Mouse (Mus musculus) hindbrain, embryonic 16.5 days (tissue): ENCODE data around the gene Elf2. TPM values are rescaled to one million over a fixed set of nuclear protein-coding genes. Genes with fewer than 3 reads are reported as not detected.
A peak's percentile ranks its signal among the peaks of the same experiment; 100 is the strongest.

Experiments
- ATAC-seq: fragments of 200-750 bp; cut with Nextera tagmentation; 2 replicates; pipeline ENCODE4 v1.8.0; 2017; ENCODE audit warnings: moderate TSS enrichment, moderate library complexity
- H3K27ac ChIP-seq: fragments of 300-500 bp; sonication (generic); 2 replicates; pipeline ENCODE4 v1.5.1; 2014; ENCODE audit warnings: low read depth, mild to moderate bottlenecking, control low read depth, low read length, moderate library complexity
- H3K27me3 ChIP-seq: fragments of 300-500 bp; sonication (generic); replicated peaks from 2 replicates; pipeline ENCODE4 v1.6.1; 2014; ENCODE audit warnings: low read length; ENCODE audit not compliant: control insufficient read depth, insufficient read depth
- H3K36me3 ChIP-seq: fragments of 300-500 bp; sonication (generic); 2 replicates; pipeline ENCODE4 v1.6.1; 2014; ENCODE audit warnings: mild to moderate bottlenecking, low read length, moderate library complexity, mixed read lengths; ENCODE audit not compliant: control insufficient read depth, insufficient read depth
- H3K4me1 ChIP-seq: fragments of 300-500 bp; sonication (generic); 2 replicates; pipeline ENCODE4 v1.6.1; 2014; ENCODE audit warnings: low read depth, low read length; ENCODE audit not compliant: control insufficient read depth, insufficient read depth
- H3K4me2 ChIP-seq: fragments of 300-500 bp; sonication (generic); 2 replicates; pipeline ENCODE4 v1.6.1; 2014; ENCODE audit warnings: mild to moderate bottlenecking, low read length, control low read depth, moderate library complexity
- H3K4me3 ChIP-seq: fragments of 300-500 bp; sonication (generic); 2 replicates; pipeline ENCODE4 v1.5.1; 2014; ENCODE audit warnings: mild to moderate bottlenecking, low read length, control low read depth, moderate library complexity
- H3K9ac ChIP-seq: fragments of 300-500 bp; sonication (generic); 2 replicates; pipeline ENCODE4 v1.6.1; 2014; ENCODE audit warnings: low read depth, mild to moderate bottlenecking, control low read depth, low read length, moderate library complexity
- H3K9me3 ChIP-seq: fragments of 300-500 bp; sonication (generic); 2 replicates; pipeline ENCODE4 v1.6.1; 2014; ENCODE audit warnings: mild to moderate bottlenecking, low read length, moderate library complexity; ENCODE audit not compliant: control insufficient read depth
- WGBS: fragments of 180-500 bp; shearing (Covaris S2); extraction: QIAGEN DNeasy Blood & Tissue Kit; methylation state at CpG from one replicate; pipeline ENCODE4 v1.1.7; 2014; 5-methylcytosine and 5-hydroxymethylcytosine counted together
- polyA plus RNA-seq: library from polyadenylated mRNA; unstranded; fragments of >200 nt; fragmentation: Nextera tagmentation; extraction: Ambion mirVana; gene quantifications from 2 replicates; pipeline ENCODE4 v1.2.1, GENCODE M21; 2015

The Elf2 gene
- polyA plus RNA-seq, 1 experiment from 2014 or later, result 31.4 TPM

DNA sequence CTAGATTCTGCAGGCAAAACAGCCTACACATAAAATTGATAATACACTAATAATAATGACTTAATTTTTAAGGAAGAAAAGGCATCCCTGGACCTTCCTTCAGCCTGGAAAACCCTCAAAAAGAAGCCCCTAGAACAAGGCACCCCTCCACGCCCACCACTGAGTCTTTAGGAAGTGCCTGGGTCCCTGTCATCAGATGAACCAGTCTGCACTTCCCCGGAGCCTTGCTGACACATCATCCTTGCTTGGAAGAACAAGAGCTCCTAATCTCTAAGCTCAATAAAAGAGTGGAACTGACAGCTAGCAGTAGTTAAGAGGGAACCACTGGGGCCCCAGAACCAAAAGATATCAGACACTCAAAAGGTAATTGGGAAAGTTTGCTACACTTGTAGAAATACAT lies 33.8 kb downstream of the Elf2 start:
- Histone ChIP-seq H3K9me3 (no peaks in the 10 kb centered on the region), H3K4me1 (no peaks in the 10 kb centered on the region; the same call in 1 of the 2 replicates), H3K9ac (no peak overlapping the region), H3K4me2 (no peak overlapping the region), H3K27ac (no peak overlapping the region), H3K36me3 (peaks cover 4% of the 10 kb centered on the region; the same call in 1 of the 2 replicates), H3K4me3 (no peak overlapping the region), H3K27me3 (no peaks in the 10 kb centered on the region)
- no peak for ATAC-seq
- 89% methylated on average over 2 of the region's 2 CpGs for WGBS

GRCm38 (mm10) chr3:51305961-51306360 lies 34.5 kb downstream of the Elf2 start:
- H3K27me3 ChIP-seq, result no peaks in the 10 kb centered on the region
- H3K36me3 ChIP-seq, result peaks cover 4% of the 10 kb centered on the region; the same call in 1 of the 2 replicates
- H3K4me3 ChIP-seq, result no peak overlapping the region
- WGBS, result 87% methylated on average over 8 of the region's 8 CpGs
- no peaks in the 10 kb centered on the region; the same call in 1 of the 2 replicates for H3K4me1 ChIP-seq
- no peak for ATAC-seq
- H3K4me2 ChIP-seq, result no peak overlapping the region
- H3K9me3 ChIP-seq, result no peaks in the 10 kb centered on the region
- H3K27ac ChIP-seq, result no peak overlapping the region
- H3K9ac ChIP-seq, result no peak overlapping the region

GRCm38 (mm10) chr3:51302971-51303476 lies 37.4 kb downstream of the Elf2 start:
- no peak overlapping the region for H3K27ac ChIP-seq
- H3K9me3 ChIP-seq, result no peaks in the 10 kb centered on the region
- no peaks in the 10 kb centered on the region for H3K27me3 ChIP-seq
- no peaks in the 10 kb centered on the region for H3K4me1 ChIP-seq
- 91% methylated on average over 3 of the region's 3 CpGs for WGBS
- ATAC-seq, result no peak
- peaks cover 4% of the 10 kb centered on the region; the same call in 1 of the 2 replicates for H3K36me3 ChIP-seq
- H3K9ac ChIP-seq, result no peak overlapping the region
- no peak overlapping the region for H3K4me3 ChIP-seq
- no peak overlapping the region for H3K4me2 ChIP-seq

DNA sequence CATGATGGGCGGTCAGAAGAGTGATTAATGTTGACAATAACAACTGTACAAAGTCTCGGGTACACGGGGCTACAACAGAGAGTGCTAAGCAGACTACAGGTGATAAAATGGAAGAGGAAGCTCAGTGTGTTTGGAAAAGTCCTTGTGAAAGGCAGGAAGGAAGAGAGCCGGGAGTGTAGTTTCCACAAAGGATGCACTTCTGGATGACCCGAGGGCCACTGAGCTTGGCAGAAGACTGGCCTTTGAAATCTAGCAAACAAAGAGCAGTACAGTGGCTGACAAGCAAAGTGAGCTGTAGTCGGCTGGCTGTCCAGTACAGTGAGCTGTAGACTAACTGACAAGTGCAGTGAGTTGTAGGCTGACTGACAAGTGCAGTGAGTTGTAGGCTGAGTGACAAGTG lies 38.9 kb downstream of the Elf2 start:
- Histone ChIP-seq H3K9me3 (no peaks in the 10 kb centered on the region), H3K9ac (no peak overlapping the region), H3K4me2 (no peak overlapping the region), H3K4me1 (no peaks in the 10 kb centered on the region), H3K36me3 (no peaks in the 10 kb centered on the region), H3K27me3 (no peaks in the 10 kb centered on the region), H3K27ac (no peak overlapping the region), H3K4me3 (no peak overlapping the region)
- ATAC-seq, result no peak
- 89% methylated on average over 6 of the region's 6 CpGs for WGBS

- no peaks in the 10 kb centered on the region for H3K36me3 ChIP-seq
- no peak overlapping the region for H3K9ac ChIP-seq
- no peak for ATAC-seq
- no peak overlapping the region for H3K27ac ChIP-seq
- no peaks in the 10 kb centered on the region; the same call in 1 of the 2 replicates for H3K4me1 ChIP-seq
- no peaks in the 10 kb centered on the region for H3K9me3 ChIP-seq
- 76% methylated on average over 1 of the region's 1 CpGs for WGBS
- no peak overlapping the region for H3K4me2 ChIP-seq
- no peak overlapping the region for H3K4me3 ChIP-seq
- H3K27me3 ChIP-seq, result no peaks in the 10 kb centered on the region
Observed at GRCm38 (mm10) chr3:51296790-51297189, 43.7 kb downstream of the Elf2 start.

DNA sequence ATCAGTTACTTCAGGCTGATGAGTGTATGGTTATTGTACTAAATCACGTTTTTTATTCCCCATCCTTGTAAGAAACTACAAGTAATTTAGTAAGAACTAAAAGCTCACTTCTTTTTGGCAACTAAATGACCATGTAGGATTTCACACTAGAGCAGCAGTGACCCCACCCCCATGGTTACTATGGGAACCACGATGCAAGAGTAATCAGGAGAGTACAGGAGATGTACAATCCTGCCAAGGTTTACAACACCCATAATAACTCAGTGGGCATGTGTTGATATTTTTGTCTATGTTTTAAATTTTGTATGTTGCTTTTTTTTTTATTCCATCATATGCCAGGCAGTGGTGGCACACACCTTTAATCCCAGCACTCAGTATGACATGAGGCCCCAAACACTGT lies 45.2 kb downstream of the Elf2 start:
- Histone ChIP-seq H3K9ac (no peak overlapping the region), H3K9me3 (no peaks in the 10 kb centered on the region), H3K27ac (no peak overlapping the region), H3K4me2 (no peak overlapping the region), H3K4me3 (no peak overlapping the region), H3K4me1 (no peaks in the 10 kb centered on the region; the same call in 1 of the 2 replicates), H3K36me3 (no peaks in the 10 kb centered on the region), H3K27me3 (no peaks in the 10 kb centered on the region)
- WGBS, result 51% methylated on average over 2 of the region's 2 CpGs
- ATAC-seq, result no peak

DNA sequence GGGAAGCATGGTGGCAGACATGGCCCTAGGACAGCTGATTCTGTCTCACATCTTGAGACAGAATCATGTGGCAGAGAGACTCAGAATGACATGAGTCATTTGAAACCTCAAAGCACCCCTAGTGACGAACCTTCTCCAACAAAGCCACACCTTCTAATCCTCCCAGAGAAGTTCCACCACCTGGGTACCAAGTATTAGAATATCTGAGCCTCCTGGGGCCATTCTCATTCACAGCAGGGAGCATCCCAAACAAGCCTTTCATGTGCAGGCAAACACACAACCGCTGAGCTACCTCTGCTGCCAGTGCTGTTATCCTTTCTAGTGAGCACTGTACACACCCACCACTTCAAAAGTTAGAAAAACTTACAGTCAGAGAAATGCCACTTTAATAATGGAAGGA lies 46.2 kb downstream of the Elf2 start:
- Histone ChIP-seq H3K4me1 (no peaks in the 10 kb centered on the region; the same call in 1 of the 2 replicates), H3K36me3 (no peaks in the 10 kb centered on the region), H3K4me2 (no peak overlapping the region), H3K9me3 (no peaks in the 10 kb centered on the region), H3K27me3 (no peaks in the 10 kb centered on the region), H3K27ac (no peak overlapping the region), H3K9ac (no peak overlapping the region), H3K4me3 (no peak overlapping the region)
- 50% methylated on average over 2 of the region's 2 CpGs for WGBS
- ATAC-seq, result no peak

DNA sequence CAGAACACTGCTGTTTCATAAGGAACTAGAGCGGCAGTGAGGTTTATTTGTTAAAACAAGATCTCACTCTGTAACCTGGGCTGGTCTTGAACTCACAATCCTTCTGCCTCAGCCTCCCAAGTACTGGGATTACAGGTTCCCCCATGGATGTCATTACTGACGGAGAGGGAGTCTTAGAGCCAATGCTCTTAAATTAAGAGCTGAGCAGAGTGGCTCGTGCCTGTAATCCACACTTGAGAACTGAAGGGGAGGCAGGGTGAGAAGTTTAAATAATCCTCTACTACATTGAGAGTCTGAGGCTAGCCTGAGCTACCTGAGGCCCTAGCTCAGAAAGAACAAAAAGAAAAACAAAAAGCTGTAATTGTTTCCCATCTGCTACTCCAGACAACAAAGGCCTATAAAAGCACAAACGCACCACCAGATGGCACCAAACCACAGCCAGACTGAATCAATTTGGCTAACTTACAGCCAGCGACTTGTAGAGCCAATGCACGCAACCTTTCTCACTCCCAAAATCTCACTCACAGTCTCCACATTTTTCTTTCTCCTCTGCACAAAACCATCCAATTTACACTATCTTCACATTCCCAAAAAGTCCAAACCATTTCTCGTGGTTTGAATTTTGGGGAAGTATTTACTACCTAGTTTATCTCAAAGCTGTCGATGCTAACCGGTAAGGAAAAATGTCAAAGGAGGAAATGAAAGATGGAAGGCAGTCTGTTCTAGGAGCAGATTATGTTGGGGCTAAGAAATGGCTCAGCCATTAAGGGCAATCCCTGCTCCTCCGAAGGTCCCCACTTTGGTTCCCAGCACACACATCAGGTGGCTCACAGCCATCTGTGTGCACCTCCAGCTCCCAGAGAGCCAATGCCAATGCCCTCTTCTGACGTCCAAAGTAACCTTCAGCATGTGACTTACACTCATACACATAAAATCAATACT lies 51.3 kb downstream of the Elf2 start:
- Histone ChIP-seq H3K36me3 (no peaks in the 10 kb centered on the region), H3K27ac (peak overlapping the region; percentile 42; the same call in 1 of the 2 replicates), H3K9me3 (no peaks in the 10 kb centered on the region), H3K4me2 (no peak overlapping the region; the same call in 1 of the 2 replicates), H3K9ac (no peak overlapping the region), H3K27me3 (no peaks in the 10 kb centered on the region), H3K4me1 (no peaks in the 10 kb centered on the region), H3K4me3 (no peak overlapping the region)
- WGBS, result 53% methylated on average over 11 of the region's 11 CpGs
- ATAC-seq, result peak; percentile 87

- Histone ChIP-seq H3K4me2 (no peak overlapping the region), H3K4me3 (no peak overlapping the region), H3K27ac (no peak overlapping the region), H3K36me3 (no peaks in the 10 kb centered on the region), H3K9me3 (no peaks in the 10 kb centered on the region), H3K27me3 (no peaks in the 10 kb centered on the region), H3K4me1 (no peaks in the 10 kb centered on the region), H3K9ac (no peak overlapping the region)
- no peak for ATAC-seq
- 58% methylated on average over 1 of the region's 1 CpGs for WGBS
Observed at GRCm38 (mm10) chr3:51284375-51284774, 56.1 kb downstream of the Elf2 start.
